Mouse (Mus musculus): ENCODE measurements at regions not wholly inside any gene's neighbourhood (a gene's known extent, or its start where the extent isn't known, plus 50 kb on each side); places are given as distances from the start of the nearest gene placed in this dataset.

- WGBS = 82% methylated on average over 12 of the region's 12 CpGs
- TF ChIP-seq CTCF (IDR thresholded peaks at IDR 0.05; ENCODE audit: insufficient read depth, low read depth, low read length) = no peak
- H3K4me3 ChIP-seq (ENCODE audit: insufficient read depth, low read depth, low read length) = no peak overlapping the region
- no peaks in the 10 kb centered on the region for H3K4me1 ChIP-seq (ENCODE audit: control insufficient read depth, insufficient read depth, low read length)
- no peak overlapping the region for H3K27ac ChIP-seq (ENCODE audit: insufficient read depth, low read depth, low read length)
Measured at GRCm38 (mm10) chr13:28832855-28833699, 120.4 kb downstream of the Sox4 start.

GRCm38 (mm10) chr13:28826284-28826683 lies 127.2 kb downstream of the Sox4 start:
- 92% methylated on average over 7 of the region's 7 CpGs for WGBS
- no peak overlapping the region for H3K27ac ChIP-seq (ENCODE audit: insufficient read depth, low read depth, low read length)
- H3K4me1 ChIP-seq (ENCODE audit: control insufficient read depth, insufficient read depth, low read length) = no peaks in the 10 kb centered on the region
- no peak for TF ChIP-seq POLR2A (IDR thresholded peaks at IDR 0.05; ENCODE audit: insufficient read depth, low read depth, low read length)
- no peak for TF ChIP-seq CTCF (IDR thresholded peaks at IDR 0.05; ENCODE audit: insufficient read depth, low read depth, low read length)
- no peak overlapping the region for H3K4me3 ChIP-seq (ENCODE audit: insufficient read depth, low read depth, low read length)

DNA sequence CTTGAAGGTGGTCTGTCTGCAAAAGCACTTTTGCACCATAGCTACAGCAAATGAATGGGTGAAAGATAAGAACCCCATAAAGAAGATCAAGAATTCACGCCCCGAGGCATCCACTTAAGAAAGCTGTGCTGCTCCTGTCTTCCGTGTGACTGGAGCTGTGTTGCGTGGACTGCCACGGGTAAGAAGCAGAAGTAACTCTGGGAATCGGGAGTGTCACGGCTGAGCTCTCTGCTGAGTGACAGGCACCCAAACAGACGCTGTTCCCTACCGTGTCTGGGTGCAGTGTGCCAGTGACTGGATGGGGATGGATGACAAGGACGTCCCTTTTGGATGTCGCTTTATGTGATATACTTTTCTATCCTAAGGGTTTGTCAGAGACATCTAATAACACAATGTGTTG lies 129.5 kb downstream of the Sox4 start:
- 58% methylated on average over 11 of the region's 11 CpGs for WGBS
- no peak for TF ChIP-seq POLR2A (IDR thresholded peaks at IDR 0.05; ENCODE audit: insufficient read depth, low read depth, low read length)
- TF ChIP-seq CTCF (IDR thresholded peaks at IDR 0.05; ENCODE audit: insufficient read depth, low read depth, low read length) = no peak
- H3K4me1 ChIP-seq (ENCODE audit: control insufficient read depth, insufficient read depth, low read length) = no peaks in the 10 kb centered on the region
- H3K4me3 ChIP-seq (ENCODE audit: insufficient read depth, low read depth, low read length) = no peak overlapping the region
- no peak overlapping the region for H3K27ac ChIP-seq (ENCODE audit: insufficient read depth, low read depth, low read length)

- no peak for TF ChIP-seq POLR2A (IDR thresholded peaks at IDR 0.05; ENCODE audit: insufficient read depth, low read depth, low read length)
- TF ChIP-seq CTCF (IDR thresholded peaks at IDR 0.05; ENCODE audit: insufficient read depth, low read depth, low read length) = no peak
- Histone ChIP-seq H3K27ac (ENCODE audit: insufficient read depth, low read depth, low read length) (no peak overlapping the region), H3K4me3 (ENCODE audit: insufficient read depth, low read depth, low read length) (no peak overlapping the region), H3K4me1 (ENCODE audit: control insufficient read depth, insufficient read depth, low read length) (no peaks in the 10 kb centered on the region)
- WGBS = 76% methylated on average over 9 of the region's 9 CpGs
Measured at GRCm38 (mm10) chr13:28823311-28823880, 130.1 kb downstream of the Sox4 start.

GRCm38 (mm10) chr13:28820868-28821533 lies 132.5 kb downstream of the Sox4 start:
- TF ChIP-seq CTCF (IDR thresholded peaks at IDR 0.05; ENCODE audit: insufficient read depth, low read depth, low read length) (no peak), POLR2A (IDR thresholded peaks at IDR 0.05; ENCODE audit: insufficient read depth, low read depth, low read length) (no peak)
- 91% methylated on average over 15 of the region's 15 CpGs for WGBS
- Histone ChIP-seq H3K4me1 (ENCODE audit: control insufficient read depth, insufficient read depth, low read length) (no peaks in the 10 kb centered on the region), H3K4me3 (ENCODE audit: insufficient read depth, low read depth, low read length) (no peak overlapping the region), H3K27ac (ENCODE audit: insufficient read depth, low read depth, low read length) (no peak overlapping the region)

DNA sequence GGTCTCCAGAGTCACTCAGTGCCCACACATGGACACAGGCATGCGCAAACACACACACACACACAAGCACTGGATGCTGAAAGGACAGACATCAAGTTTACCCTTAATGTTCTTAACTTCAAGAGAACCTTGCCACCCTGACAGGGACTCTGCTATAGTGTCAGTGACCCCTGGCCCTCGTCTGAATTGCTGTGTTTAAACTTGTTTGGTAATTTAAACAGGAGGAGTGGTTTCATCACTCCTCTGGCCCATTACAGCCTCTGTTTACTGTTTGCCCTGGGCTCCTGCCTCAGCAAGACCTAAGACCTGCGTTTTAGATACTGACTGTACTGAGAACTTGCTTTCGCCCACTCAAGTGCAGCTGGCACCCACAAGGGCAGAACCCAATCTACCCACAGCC lies 139.4 kb downstream of the Sox4 start:
- no peak overlapping the region for H3K4me3 ChIP-seq (ENCODE audit: insufficient read depth, low read depth, low read length)
- 85% methylated on average over 4 of the region's 4 CpGs for WGBS
- H3K27ac ChIP-seq (ENCODE audit: insufficient read depth, low read depth, low read length) = no peak overlapping the region
- peaks cover 3% of the 10 kb centered on the region; the same call in 1 of the 2 replicates for H3K4me1 ChIP-seq (ENCODE audit: control insufficient read depth, insufficient read depth, low read length)
- TF ChIP-seq CTCF (IDR thresholded peaks at IDR 0.05; ENCODE audit: insufficient read depth, low read depth, low read length) (no peak), POLR2A (IDR thresholded peaks at IDR 0.05; ENCODE audit: insufficient read depth, low read depth, low read length) (no peak)

DNA sequence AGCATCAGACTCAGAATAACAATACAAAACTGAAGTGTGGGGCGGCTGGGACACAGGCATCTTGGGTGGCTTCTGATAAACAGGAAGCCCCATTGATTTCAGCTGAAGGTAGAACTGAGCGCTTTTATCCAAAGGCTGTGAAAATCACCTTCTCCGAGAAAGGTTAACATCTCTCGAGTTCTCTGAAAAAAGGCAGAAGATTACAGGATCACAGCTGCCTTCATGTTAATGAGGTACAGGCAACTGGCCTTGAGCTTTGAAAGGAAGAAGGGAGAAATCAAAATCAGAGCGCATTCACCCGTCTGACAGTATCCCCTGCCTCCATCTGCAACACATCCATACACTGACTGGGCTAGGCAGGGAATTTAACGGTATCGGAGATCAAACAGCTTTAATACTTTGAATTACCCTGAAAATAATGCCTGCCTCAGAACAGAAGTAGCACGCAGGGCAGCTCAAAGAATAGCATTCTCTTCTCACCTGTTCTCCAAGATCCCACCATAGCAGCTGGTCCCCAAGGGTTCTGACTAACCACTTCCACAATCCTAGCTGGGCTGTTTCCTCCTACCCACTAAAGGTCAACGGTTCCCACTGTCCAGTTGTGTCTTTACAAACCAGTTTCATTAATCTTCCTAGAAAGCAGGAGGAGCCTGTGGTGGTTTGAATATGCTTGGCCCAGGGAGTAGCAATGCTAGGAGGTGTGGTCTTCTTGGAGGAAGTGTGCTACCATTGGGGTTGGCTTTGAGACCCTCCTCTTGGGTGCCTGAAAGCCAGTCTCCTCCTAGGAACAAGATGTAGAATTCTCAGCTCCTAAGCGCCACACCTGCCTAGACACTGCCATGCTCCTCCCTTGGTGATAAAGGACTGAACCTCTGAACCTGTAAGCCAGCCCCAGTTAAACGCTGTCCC lies 141.6 kb downstream of the Sox4 start:
- Histone ChIP-seq H3K27ac (ENCODE audit: insufficient read depth, low read depth, low read length) (no peak overlapping the region), H3K4me3 (ENCODE audit: insufficient read depth, low read depth, low read length) (no peak overlapping the region), H3K4me1 (ENCODE audit: control insufficient read depth, insufficient read depth, low read length) (peaks cover 3% of the 10 kb centered on the region; the same call in 1 of the 2 replicates)
- TF ChIP-seq CTCF (IDR thresholded peaks at IDR 0.05; ENCODE audit: insufficient read depth, low read depth, low read length) = no peak
- no peak for TF ChIP-seq POLR2A (IDR thresholded peaks at IDR 0.05; ENCODE audit: insufficient read depth, low read depth, low read length)
- 70% methylated on average over 12 of the region's 12 CpGs for WGBS

GRCm38 (mm10) chr13:28811081-28811439 lies 142.5 kb downstream of the Sox4 start:
- H3K4me3 ChIP-seq (ENCODE audit: insufficient read depth, low read depth, low read length) = no peak overlapping the region
- H3K27ac ChIP-seq (ENCODE audit: insufficient read depth, low read depth, low read length) = no peak overlapping the region
- TF ChIP-seq CTCF (IDR thresholded peaks at IDR 0.05; ENCODE audit: insufficient read depth, low read depth, low read length) = no peak
- no peak for TF ChIP-seq POLR2A (IDR thresholded peaks at IDR 0.05; ENCODE audit: insufficient read depth, low read depth, low read length)
- WGBS = 25% methylated on average over 2 of the region's 2 CpGs
- H3K4me1 ChIP-seq (ENCODE audit: control insufficient read depth, insufficient read depth, low read length) = peaks cover 3% of the 10 kb centered on the region; the same call in 1 of the 2 replicates

Measured in olfactory bulb, adult 2 months (tissue).